Mouse (Mus musculus) G1E (cell line): ENCODE results near the gene Lrrc4c. TPM values are rescaled to one million over a fixed set of nuclear protein-coding genes. Genes with fewer than 3 reads are reported as not detected.

Source experiments
- ATAC-seq: 2 replicates; pipeline ENCODE4 v1.8.0; 2016; ENCODE audit warnings: mild to moderate bottlenecking; ENCODE audit not compliant: insufficient number of reproducible peaks, poor library complexity, low FRiP score, severe bottlenecking; ENCODE audit errors: extremely low read depth
- DNase-seq: peaks from one replicate; pipeline ENCODE4 v3.0.0; 2012; ENCODE audit warnings: low spot score
- H3K27me3 ChIP-seq: 2 replicates; pipeline ENCODE4 v1.6.1; 2012; ENCODE audit warnings: mild to moderate bottlenecking, low read length, inconsistent platforms; ENCODE audit not compliant: insufficient read depth
- H3K36me3 ChIP-seq: replicated peaks from 2 replicates; pipeline ENCODE3; 2012; ENCODE audit warnings: mild to moderate bottlenecking, inconsistent platforms
- H3K4me1 ChIP-seq: 2 replicates; pipeline ENCODE4 v1.6.1; 2012; ENCODE audit warnings: low read depth, low read length, inconsistent platforms, mixed read lengths; ENCODE audit not compliant: insufficient read depth
- H3K4me3 ChIP-seq: 2 replicates; pipeline ENCODE4 v1.5.1; 2012; ENCODE audit warnings: low read depth, mild to moderate bottlenecking, inconsistent platforms, low read length, moderate library complexity, mixed read lengths
- H3K9me3 ChIP-seq: replicated peaks from 2 replicates; pipeline ENCODE4 v1.6.1; 2012; ENCODE audit warnings: inconsistent platforms
- CTCF ChIP-seq: IDR thresholded peaks from 2 replicates; pipeline ENCODE4 v1.5.1; 2012; ENCODE audit warnings: low read depth, low read length, inconsistent platforms, mixed read lengths
- GATA1 ChIP-seq: IDR thresholded peaks from 2 replicates; pipeline ENCODE4 v1.6.1; 2012; ENCODE audit warnings: borderline replicate concordance, low read length, inconsistent platforms, mixed read lengths
- GATA2 ChIP-seq: IDR thresholded peaks from 2 replicates; pipeline ENCODE4 v1.6.1; 2012; ENCODE audit warnings: low read depth, low read length, inconsistent platforms, borderline replicate concordance
- POLR2AphosphoS5 ChIP-seq: IDR thresholded peaks from 2 replicates; pipeline ENCODE4 v1.6.1; 2012; ENCODE audit warnings: low read depth, low read length, inconsistent platforms; ENCODE audit not compliant: insufficient replicate concordance
- TAL1 ChIP-seq: conservative IDR thresholded peaks from 2 replicates; pipeline ENCODE4 v1.6.1; 2012; ENCODE audit warnings: low read depth, low read length, inconsistent platforms, mixed read lengths
- polyA plus RNA-seq: library from polyadenylated mRNA; stranded (reverse); fragments of >175 nt; gene quantifications from 2 replicates; pipeline ENCODE4 v1.2.3, GENCODE M21; 2012
- total RNA-seq, 2 experiments: library from RNA; stranded (forward) in 1 of 2; stranded (reverse) in 1 of 2; fragments of 200-1000 nt in 1 of 2; fragments of >200 nt in 1 of 2; fragmentation: Nextera tagmentation in 1 of 2; gene quantifications; 2 replicates each; pipeline ENCODE4 v1.2.3; 2014 to 2017

Gene Lrrc4c
- total and polyA plus RNA-seq, 3 experiments: 0.11 TPM; not detected in 2

DNA sequence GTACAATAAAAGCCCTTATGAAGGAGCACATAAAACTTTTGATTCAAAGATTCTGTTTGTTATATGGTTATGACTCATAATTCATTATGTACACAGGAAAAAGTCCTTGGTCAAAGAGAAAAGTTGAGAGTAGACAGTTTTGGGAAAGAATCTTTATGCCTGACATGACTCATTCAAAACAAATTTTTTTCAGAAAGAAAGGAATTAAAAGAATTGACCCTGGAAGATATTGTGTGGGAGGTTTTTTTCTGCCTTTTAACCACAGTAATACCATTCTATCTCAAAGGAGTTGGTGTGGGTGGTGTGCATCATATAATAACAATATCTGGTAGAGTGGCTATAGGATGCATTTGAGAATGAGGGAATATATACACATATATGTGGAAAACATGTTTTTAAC, 418.1 kb downstream of the Lrrc4c start:
- Histone ChIP-seq H3K36me3 (no peaks in the 10 kb centered on the region), H3K4me1 (no peaks in the 10 kb centered on the region), H3K27me3 (no peaks in the 10 kb centered on the region), H3K9me3 (no peaks in the 10 kb centered on the region), H3K4me3 (no peak overlapping the region)
- DNase-seq (no peak), ATAC-seq (no peak)
- TF ChIP-seq TAL1: no peak
- no peak for TF ChIP-seq CTCF
- TF ChIP-seq GATA2: no peak
- no peak for TF ChIP-seq POLR2AphosphoS5
- no peak for TF ChIP-seq GATA1

DNA sequence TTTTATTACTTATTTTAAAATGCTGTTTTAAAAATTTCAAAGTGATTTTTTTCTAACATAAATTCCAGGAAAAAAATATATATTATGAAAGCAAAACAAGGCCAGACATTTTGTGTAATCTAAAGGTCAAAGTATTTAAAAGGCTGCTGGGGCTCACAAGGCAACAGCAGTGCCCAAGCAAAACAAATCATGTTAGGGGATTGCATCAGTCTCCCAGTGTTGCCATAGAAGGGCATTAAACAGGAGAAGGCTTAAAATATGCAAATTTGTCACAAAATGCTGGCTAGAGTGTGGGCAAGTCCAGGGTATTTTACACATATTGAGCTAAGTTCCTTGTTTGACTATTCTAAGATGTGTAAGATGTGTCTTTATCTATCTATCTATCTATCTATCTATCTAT, 437.1 kb downstream of the Lrrc4c start:
- H3K4me1 ChIP-seq: no peaks in the 10 kb centered on the region
- no peaks in the 10 kb centered on the region for H3K9me3 ChIP-seq
- ATAC-seq: no peak
- DNase-seq: no peak
- no peak for TF ChIP-seq GATA1
- TF ChIP-seq CTCF: no peak
- TF ChIP-seq GATA2: no peak
- no peak for TF ChIP-seq TAL1
- no peak for TF ChIP-seq POLR2AphosphoS5
- H3K36me3 ChIP-seq: no peaks in the 10 kb centered on the region
- H3K4me3 ChIP-seq: no peak overlapping the region
- no peaks in the 10 kb centered on the region for H3K27me3 ChIP-seq

DNA sequence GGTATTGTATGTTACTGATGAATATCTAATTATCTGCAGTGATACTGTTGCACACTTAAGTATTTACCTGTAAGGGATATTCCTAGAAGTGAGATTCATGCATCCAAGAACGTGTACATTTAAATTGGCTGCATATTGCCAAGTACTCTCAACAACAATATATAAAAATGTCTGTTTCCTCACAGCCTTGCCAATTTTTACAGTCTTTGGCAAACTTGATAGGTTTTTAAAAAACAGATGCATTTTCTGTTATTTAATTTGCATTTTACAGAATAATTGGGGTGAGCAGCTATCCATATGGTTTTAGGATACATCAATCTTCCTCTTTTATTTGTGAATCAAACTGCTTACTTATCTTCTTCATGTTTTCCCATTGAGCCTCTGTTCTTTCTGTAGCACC, 439.7 kb downstream of the Lrrc4c start:
- DNase-seq: no peak
- TF ChIP-seq CTCF (no peak), POLR2AphosphoS5 (no peak), GATA2 (no peak), GATA1 (no peak), TAL1 (no peak)
- H3K4me1 ChIP-seq: no peaks in the 10 kb centered on the region
- no peak overlapping the region for H3K4me3 ChIP-seq
- H3K9me3 ChIP-seq: no peaks in the 10 kb centered on the region
- H3K36me3 ChIP-seq: no peaks in the 10 kb centered on the region
- H3K27me3 ChIP-seq: no peaks in the 10 kb centered on the region
- ATAC-seq: no peak

DNA sequence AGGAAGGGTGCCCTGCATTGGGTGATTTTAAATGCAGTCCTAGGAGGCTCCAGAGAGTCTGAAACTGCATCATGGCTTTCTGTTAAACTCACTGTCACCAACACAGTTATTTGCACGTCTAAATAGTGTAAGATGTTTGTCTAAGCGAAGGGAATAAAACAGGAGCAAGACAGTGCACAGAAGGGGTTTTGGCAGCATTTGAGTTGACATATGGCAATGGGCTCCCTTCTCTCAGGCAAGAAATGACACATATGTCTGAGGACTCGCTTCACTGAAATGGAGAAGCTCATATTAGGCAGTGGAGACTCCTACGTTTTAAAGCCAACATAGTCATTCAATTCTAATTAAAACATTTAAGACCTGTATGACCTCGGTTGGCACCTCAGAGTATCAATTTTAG, 445.6 kb downstream of the Lrrc4c start:
- no peak for DNase-seq
- no peak for ATAC-seq
- H3K4me3 ChIP-seq: no peak overlapping the region
- peaks cover 2% of the 10 kb centered on the region; the same call in 1 of the 2 replicates for H3K9me3 ChIP-seq
- H3K27me3 ChIP-seq: no peaks in the 10 kb centered on the region
- TF ChIP-seq CTCF: no peak
- no peaks in the 10 kb centered on the region for H3K4me1 ChIP-seq
- H3K36me3 ChIP-seq: no peaks in the 10 kb centered on the region

DNA sequence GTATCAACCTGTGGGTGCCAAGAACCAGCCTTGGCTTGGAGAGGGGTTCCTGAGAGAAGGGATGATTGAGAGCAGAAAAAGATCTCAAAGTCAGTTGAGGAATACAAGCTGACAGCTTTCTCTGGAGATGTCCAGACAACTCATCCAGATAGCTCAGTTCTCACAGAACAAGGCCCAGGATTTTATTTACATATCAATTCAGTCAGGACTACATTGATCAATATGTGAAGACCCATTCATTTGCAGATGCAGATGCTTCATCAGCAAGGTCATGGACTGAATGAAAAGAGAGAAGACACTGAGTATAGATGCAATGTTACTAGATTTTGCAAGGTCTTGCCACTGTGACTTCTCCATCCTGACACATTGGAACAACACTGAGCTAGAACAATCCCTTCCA, 457.4 kb downstream of the Lrrc4c start:
- Histone ChIP-seq H3K4me3 (no peak overlapping the region), H3K27me3 (no peaks in the 10 kb centered on the region), H3K4me1 (no peaks in the 10 kb centered on the region), H3K36me3 (no peaks in the 10 kb centered on the region), H3K9me3 (no peaks in the 10 kb centered on the region)
- TF ChIP-seq CTCF (no peak), TAL1 (no peak), POLR2AphosphoS5 (no peak), GATA2 (no peak), GATA1 (no peak)
- no peak for DNase-seq
- ATAC-seq: no peak

DNA sequence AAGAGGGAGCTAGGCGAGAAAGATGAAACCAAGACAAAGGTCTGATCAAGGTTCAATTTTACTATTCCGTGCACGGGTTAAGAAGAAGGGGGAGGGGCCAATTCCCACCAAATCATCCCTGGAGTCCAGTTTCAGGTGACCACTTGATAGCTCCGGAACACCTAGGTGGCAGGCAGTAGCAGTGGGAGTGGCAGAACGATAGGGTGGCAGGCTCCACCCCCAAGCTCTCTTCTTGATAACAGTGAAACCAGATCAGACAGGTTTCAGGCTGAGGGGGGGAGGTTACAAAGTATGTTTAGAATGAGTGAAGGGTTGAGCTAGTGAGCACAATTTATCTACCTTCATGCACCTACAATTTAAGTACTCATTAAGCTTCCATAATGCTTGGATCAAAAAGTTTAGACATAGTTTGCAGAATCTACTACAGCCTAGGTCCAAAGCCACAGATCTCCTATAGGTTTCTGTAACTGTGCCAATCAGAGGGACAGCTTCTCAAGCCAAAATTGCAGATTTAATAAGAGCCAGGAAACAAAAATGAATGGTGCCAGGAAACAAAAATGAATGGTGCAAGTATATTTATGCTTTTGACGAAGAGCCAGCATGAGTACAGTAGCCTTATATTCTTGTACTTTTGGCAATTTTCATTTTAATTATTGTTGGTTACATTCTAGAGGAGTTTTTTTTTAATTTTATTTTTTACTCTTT, 478.9 kb downstream of the Lrrc4c start:
- Histone ChIP-seq H3K4me3 (no peak overlapping the region), H3K4me1 (no peaks in the 10 kb centered on the region), H3K9me3 (peaks cover under 1% of the 10 kb centered on the region), H3K36me3 (no peaks in the 10 kb centered on the region), H3K27me3 (no peaks in the 10 kb centered on the region)
- DNase-seq (no peak), ATAC-seq (no peak)
- TF ChIP-seq POLR2AphosphoS5 (no peak), GATA2 (no peak), TAL1 (no peak), CTCF (no peak), GATA1 (no peak)
